Mouse (Mus musculus) fat pad, adult 2 months (tissue): ENCODE measurements around the gene Astn2.
A peak's percentile ranks its signal among the peaks of the same experiment; 100 is the strongest.

Source experiments
- DNase-seq: peaks from one replicate; pipeline ENCODE4 v3.0.0-alpha.2; 2011; ENCODE audit warnings: low read depth, low spot score; ENCODE audit errors: extremely low read depth

The Astn2 gene

DNA sequence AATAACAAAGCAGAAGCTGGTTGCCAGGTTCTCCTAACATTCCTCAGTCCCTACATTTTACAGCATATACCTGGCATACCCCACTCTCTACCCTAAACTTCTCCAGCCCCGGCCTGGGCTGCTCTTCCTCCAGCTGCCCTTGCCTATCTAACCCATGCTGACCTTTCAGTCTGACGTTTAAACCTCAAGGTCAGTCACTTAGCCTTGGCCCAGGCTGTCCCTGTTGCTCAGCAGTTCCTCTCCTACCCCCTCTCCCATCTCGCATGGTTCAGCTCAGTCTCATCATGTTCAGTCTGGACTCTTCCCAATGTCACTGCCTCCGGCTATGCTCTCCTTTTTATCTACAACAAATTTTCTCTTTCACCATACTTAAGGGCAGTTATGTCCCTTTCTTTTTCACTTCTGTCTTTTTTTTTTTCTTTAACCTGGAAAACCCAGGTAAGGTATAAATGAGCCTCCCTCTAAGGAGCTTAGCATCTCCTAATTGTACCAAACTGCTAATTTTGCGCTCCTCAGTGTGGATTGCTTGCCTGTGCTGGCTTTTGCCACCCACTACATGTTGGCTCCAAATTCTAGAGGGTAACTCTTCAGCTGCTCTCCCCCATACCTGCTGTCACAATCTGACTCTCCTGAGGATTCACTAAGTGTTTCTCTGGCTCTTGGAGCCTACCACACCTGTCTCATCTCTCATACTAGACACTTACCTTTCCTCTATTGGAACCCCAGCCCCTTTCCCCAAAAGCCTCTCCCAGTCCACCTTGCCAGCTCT is 809.6 kb downstream of the Astn2 start:
- DNase-seq, result no peak

DNA sequence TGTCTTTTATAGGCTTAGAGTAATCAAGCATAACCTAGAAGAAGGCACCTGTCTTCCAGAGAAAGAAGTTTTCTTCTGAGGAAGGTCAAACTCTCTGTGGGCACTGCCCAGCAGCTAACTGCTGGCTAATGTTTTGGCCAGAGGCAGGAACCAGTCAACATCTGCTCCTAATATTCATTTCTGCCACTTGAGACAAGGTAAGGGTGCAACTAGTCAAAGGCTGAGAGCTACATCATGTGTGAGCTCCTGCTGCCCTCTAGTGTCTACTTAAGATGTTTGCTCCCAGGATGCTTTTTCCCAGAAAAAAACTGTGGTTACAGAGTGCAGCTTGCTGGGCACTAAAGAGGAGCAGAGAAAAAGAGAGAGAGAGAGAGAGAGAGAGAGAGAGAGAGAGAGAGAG is 814.6 kb downstream of the Astn2 start:
- DNase-seq, result no peak

DNA sequence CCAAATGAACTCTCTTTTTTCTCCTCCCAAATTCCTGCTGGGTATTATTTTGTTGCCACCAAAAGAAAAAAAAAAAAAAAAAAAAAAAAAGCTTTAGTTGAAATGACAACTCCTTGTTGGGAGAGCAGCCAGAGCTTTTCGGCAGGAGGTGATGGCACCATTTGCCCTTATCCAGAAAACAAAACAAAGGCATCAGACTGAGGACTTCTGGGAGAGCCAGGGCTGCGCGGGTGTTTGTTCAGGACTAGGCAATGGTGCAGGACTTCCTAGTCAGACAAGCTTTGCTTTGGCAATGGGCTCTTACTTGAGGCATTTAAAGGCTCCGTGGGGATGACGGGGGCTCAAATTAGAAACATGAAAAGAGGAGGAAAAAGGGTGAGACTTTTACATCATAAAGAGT is 817.5 kb downstream of the Astn2 start:
- no peak for DNase-seq

- no peak for DNase-seq
Measured at GRCm38 (mm10) chr4:65580254-65580653, 824.2 kb downstream of the Astn2 start.

GRCm38 (mm10) chr4:65565493-65565892 is 838.9 kb downstream of the Astn2 start:
- DNase-seq, result peak; percentile 46

GRCm38 (mm10) chr4:65548561-65548960 is 855.9 kb downstream of the Astn2 start:
- no peak for DNase-seq

DNA sequence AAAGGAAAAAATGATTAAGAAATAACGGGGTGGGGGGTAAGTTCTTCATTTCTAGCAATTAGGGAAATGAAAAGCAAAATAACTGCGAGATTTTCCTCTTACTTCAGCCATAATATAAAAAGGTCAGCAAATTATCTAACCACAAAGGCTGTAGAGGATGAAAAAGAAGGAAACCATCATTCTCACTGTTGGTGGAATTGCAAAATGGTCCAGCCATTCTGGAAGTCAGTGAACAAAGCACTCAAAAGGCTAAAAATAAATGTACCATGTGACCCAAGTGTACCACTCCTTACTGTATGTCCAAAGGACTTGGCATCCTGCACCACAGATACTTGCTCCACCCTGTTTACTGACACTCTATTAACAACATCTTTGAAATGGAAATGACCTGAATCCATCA is 858.8 kb downstream of the Astn2 start:
- no peak for DNase-seq

DNA sequence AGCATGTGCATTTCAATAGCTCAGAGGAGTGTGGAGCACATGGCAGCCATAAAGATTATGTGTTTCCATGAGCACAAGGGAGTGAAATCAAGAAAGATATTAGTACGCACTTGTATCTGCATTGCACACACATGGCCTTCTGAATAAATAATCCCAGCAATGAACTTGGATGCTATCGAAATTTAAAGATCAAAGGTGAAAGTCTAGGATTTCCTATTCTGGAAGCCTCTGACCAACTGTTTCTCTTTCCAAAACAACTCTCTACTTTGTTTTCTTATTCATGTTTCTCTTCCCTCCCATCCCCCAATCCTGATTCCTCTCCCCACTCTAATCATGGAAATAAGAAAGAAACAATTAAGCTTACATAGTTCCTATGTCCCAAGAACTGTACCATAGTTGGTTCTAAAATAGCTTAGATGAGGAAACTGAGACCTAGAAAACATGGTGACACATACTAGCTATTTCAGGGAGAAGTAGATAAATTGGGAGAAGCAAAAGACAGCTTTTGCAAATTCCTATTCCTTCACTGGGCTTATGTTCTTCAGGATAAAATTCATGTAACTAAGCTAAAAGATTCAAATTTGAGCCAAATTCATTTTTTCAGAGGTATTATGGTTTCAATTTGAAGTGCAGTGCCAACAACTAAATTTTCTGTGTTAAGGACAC is 872.2 kb downstream of the Astn2 start:
- no peak for DNase-seq

DNA sequence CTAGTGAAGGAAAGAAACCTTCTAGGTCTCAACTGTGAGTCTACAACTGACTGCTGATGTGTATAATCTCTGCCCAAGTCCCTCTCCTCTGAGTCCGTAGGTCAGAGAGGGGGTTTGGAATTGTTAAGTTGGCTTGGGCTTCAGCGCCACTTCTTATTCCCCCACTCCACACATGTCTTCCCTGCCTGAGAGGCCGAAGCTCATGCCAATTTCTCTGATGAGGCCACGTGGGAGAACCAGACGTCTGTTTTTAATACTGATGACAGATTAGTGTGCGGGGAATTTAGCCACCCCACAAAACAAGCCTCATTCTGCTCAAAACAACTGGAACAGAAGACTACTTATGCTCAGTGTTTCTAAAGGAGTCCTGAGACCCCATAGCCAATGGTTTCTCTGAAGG is 872.8 kb downstream of the Astn2 start:
- DNase-seq, result no peak

DNA sequence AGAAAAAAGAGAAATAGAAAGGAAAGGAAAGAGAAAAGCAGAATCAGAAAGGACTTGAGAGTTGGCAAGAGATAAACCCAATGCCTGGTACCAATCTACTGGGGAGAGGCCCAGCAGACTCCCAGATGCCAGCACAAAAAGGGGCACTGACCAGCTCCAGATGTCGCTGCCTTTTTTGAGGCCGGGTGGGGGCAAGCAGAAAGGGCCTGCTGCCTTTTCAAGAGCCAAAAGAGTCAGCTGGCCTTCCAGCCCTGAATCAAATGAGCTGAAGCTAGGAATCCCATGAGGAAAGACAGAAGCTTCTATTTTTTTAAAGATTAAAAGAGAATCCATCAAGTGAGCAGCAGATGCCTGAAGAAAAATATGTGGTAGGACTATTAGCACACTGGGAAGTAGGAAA is 873.5 kb downstream of the Astn2 start:
- DNase-seq, result no peak

- DNase-seq, result no peak
Measured at GRCm38 (mm10) chr4:65508101-65508500, 896.3 kb downstream of the Astn2 start.

GRCm38 (mm10) chr4:65506870-65507269 is 897.5 kb downstream of the Astn2 start:
- DNase-seq, result no peak

GRCm38 (mm10) chr4:65496463-65496834 is 908.0 kb downstream of the Astn2 start:
- DNase-seq, result no peak

GRCm38 (mm10) chr4:65495705-65496462 is 908.5 kb downstream of the Astn2 start:
- DNase-seq, result no peak

GRCm38 (mm10) chr4:65491541-65491940 is 912.9 kb downstream of the Astn2 start:
- DNase-seq, result no peak

DNA sequence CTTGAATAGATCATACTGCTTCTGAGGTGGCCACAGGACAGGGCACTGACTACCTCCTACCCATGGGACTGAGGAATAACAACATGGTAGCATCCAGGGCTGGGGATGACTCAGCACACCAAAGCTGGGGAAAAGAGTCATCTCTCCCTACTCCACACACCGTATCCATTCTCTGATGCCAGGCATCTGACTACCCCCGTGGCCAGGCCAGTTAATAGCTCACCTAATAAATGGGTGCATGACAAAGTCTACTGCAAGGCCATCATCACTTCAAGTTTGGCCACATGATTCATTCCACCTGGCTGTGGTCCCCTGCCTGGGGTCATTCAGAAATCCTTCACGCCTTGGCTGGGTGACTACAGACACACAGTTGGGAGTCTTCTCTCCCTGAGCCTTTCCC is 914.7 kb downstream of the Astn2 start:
- no peak for DNase-seq

GRCm38 (mm10) chr4:65481632-65482031 is 922.8 kb downstream of the Astn2 start:
- no peak for DNase-seq

DNA sequence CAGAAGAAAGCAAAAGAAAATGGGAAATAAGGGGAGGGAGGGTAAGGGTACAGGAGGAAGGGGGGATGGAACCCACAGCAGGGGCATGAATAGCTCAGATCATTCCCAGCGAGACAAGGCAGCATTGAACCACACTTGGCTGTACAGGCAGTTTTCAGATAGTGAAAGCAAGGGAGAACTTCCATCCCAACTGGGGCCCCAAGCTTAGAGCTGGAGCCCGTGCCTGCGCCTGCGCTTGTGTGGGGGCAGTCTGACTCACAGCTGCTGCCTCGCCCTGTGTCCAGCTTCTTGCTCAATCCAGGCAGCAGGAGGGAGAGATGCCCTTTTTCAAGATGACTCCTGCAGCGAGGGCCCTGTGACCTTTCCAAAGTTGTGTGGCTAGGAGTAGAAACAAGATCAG is 927.3 kb downstream of the Astn2 start:
- no peak for DNase-seq

DNA sequence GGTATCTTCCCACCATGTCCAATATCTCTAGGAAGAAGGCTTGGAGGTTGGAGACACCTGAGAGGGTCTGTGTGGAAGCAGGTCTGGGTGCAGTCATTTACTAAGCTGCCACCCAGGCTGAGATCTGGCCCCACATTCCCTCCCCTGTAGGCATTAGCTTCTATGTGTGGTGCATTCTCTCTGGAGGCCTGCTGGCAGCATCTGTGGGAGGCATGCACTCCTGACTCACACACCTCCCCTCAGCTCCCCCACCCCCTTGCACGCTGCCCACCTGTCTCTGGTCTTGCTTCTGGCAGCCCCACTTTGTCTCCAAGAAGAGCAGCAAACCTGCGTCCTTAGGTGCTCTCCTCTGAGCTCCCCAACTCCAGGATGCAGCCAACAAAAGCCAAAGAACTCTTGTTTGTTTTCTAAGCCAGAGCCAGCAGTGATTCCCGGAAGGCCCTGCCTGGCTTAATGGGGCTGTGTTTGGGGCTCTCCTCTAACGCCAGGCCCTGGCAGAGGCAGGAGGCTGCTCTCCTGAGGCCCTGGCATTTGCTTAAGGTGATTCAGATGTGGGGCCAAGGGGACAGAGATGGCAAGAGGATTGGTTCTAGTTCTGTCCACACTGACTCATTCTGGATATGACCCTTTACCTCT is 928.4 kb downstream of the Astn2 start:
- DNase-seq, result no peak

GRCm38 (mm10) chr4:65473141-65473540 is 931.3 kb downstream of the Astn2 start:
- DNase-seq, result no peak

DNA sequence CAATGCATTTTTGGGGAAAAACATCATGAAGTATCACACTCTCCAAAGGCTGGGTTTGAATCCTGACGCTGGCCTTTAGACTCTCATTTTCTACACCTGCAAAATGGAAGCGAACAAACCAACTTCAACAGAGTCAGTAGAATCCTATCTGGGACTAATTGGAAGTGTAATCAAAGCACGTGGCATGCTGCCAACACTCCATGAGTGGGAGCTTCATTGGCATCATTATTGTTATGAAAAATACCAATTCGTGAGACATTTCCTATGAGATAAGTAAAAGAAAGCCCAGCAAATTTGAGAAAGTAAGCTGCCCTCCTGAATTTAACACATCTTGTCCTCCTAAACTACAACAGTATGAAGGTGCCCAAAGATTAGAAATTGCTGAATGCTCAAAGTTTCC is 955.2 kb downstream of the Astn2 start:
- DNase-seq, result no peak

- no peak for DNase-seq
Measured at GRCm38 (mm10) chr4:65441746-65442145, 962.7 kb downstream of the Astn2 start.
